Mouse (Mus musculus) embryonic fibroblast, embryonic 13.5 days (primary cell): ENCODE measurements around the gene Fam3b. TPM values are rescaled to one million over a fixed set of nuclear protein-coding genes. Genes with fewer than 3 reads are reported as not detected.

Experiments used
- H3K27ac ChIP-seq: 2 replicates; pipeline ENCODE4 v1.5.1; 2012; ENCODE audit warnings: low read length, control low read depth, inconsistent platforms; ENCODE audit not compliant: insufficient read depth
- H3K4me1 ChIP-seq: 2 replicates; pipeline ENCODE4 v1.6.1; 2011; ENCODE audit warnings: low read length; ENCODE audit not compliant: control insufficient read depth, insufficient read depth
- H3K4me3 ChIP-seq: 2 replicates; pipeline ENCODE4 v1.5.1; 2011; ENCODE audit warnings: mild to moderate bottlenecking, control low read depth, low read length; ENCODE audit not compliant: insufficient read depth
- CTCF ChIP-seq: IDR thresholded peaks from 2 replicates; pipeline ENCODE4 v1.5.1; 2011; ENCODE audit warnings: mild to moderate bottlenecking, control low read depth, low read length, moderate library complexity, borderline replicate concordance; ENCODE audit not compliant: insufficient read depth
- POLR2A ChIP-seq: IDR thresholded peaks from 2 replicates; pipeline ENCODE4 v1.6.1; 2011; ENCODE audit warnings: low read depth, mild to moderate bottlenecking, control low read depth, low read length, moderate library complexity
- polyA plus RNA-seq: library from polyadenylated mRNA; stranded (reverse); fragments of >200 nt; gene quantifications from 2 replicates; pipeline ENCODE4 v1.2.4, GENCODE M21; 2011; ENCODE audit warnings: low read depth; ENCODE audit not compliant: missing spikeins, insufficient read length

Gene Fam3b
- polyA plus RNA-seq, 1 experiment = not detected

- no peak overlapping the region for H3K4me3 ChIP-seq
- H3K4me1 ChIP-seq = no peaks in the 10 kb centered on the region
- TF ChIP-seq CTCF = no peak
- no peak for TF ChIP-seq POLR2A
- no peak overlapping the region for H3K27ac ChIP-seq
Measured at GRCm38 (mm10) chr16:97523024-97523423, 8.4 kb upstream of the Fam3b start.

DNA sequence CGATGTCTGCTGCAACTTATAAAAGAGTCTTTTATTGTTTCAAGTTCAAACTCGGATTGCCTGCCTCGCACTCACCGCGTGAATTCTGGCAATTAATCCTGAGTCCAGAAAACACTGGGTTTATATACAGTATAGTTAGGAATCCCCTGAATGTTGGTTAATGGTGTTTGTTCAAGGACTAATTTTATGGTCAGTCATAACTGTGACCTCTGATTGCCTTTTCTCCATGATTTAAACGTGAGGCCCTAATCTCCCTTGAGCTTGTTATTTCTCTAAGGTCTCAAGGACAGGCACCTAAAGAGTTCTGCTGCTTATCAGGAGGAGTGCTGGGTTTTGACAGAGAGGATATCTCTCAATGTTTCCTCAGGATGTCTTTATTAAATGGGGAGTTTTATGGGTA, 7.4 kb upstream of the Fam3b start:
- Histone ChIP-seq H3K27ac (no peak overlapping the region), H3K4me1 (no peaks in the 10 kb centered on the region), H3K4me3 (no peak overlapping the region)
- no peak for TF ChIP-seq CTCF
- TF ChIP-seq POLR2A = no peak

- TF ChIP-seq CTCF (no peak), POLR2A (no peak)
- Histone ChIP-seq H3K4me1 (no peaks in the 10 kb centered on the region; the same call in 1 of the 2 replicates), H3K27ac (no peak overlapping the region), H3K4me3 (no peak overlapping the region)
Measured at GRCm38 (mm10) chr16:97516341-97516740, 1.7 kb upstream of the Fam3b start.

DNA sequence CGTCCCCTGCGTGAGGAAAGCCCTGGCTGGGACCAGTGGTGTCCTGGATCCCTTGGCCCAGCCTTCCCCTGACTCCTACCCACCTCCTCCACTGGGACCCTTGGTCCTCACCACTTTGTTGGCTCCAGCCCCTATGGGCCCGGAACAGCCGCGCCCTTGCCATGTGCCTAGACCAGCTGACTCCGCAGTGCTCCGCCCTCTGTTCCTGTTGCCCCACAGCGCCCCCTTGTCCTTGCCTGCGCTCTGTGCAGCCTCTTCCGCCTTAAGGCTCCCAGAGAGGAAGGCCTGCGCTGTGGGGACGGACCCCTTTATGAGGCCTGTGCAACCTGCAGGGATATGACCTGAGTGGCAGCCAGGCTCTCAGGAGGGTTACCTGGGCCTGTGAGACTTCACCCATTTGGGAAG, 2.3 kb downstream of the Fam3b start:
- TF ChIP-seq CTCF = no peak
- TF ChIP-seq POLR2A = no peak
- Histone ChIP-seq H3K27ac (no peak overlapping the region), H3K4me3 (no peak overlapping the region), H3K4me1 (no peaks in the 10 kb centered on the region; the same call in 1 of the 2 replicates)

DNA sequence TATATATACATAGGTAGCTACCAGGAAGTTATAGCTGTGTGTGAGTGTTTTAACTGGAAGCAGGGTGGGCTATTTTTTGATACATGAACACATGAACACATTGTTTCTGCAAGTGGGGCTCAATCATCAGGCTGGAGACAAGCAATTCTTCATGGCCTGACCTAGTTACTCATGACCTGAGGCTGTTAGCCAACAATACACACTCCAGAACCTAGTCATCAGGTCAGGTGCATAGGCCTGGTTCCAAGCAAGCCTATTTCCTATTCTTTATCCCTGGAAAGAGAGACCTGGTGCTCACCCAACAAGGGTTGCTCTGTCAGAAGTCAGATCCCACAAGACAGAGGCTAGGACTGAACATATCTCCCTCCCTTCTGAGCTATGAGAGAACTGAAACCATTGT, 3.1 kb downstream of the Fam3b start:
- TF ChIP-seq CTCF = no peak
- no peak for TF ChIP-seq POLR2A
- no peak overlapping the region for H3K4me3 ChIP-seq
- no peak overlapping the region for H3K27ac ChIP-seq
- no peaks in the 10 kb centered on the region; the same call in 1 of the 2 replicates for H3K4me1 ChIP-seq

DNA sequence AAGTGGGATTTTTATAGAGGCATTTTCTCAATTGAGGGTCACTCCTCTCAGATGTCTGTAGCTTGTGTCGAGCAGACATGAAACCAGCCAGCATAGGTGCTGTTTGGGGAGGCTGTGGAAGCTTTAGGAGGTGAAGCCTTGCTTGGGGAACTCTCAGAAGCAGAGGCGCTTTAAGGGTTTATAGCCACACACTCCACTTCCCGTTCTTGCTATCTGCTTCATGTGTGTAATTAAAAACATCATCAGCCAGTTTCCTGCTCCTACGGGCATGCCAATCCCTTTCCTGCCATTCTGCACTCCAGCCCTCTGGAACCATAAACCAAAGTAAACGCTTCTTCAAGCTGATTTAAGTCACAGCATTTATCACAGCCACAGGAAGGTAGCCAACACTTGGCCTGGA, 3.8 kb downstream of the Fam3b start:
- no peak overlapping the region for H3K4me3 ChIP-seq
- no peak overlapping the region for H3K27ac ChIP-seq
- H3K4me1 ChIP-seq = no peaks in the 10 kb centered on the region; the same call in 1 of the 2 replicates
- TF ChIP-seq CTCF (no peak), POLR2A (no peak)

- no peaks in the 10 kb centered on the region for H3K4me1 ChIP-seq
- TF ChIP-seq CTCF = no peak
- no peak for TF ChIP-seq POLR2A
- no peak overlapping the region for H3K4me3 ChIP-seq
- H3K27ac ChIP-seq = no peak overlapping the region
Measured at GRCm38 (mm10) chr16:97507783-97508182, 6.8 kb downstream of the Fam3b start.

- Histone ChIP-seq H3K27ac (no peak overlapping the region), H3K4me1 (no peaks in the 10 kb centered on the region), H3K4me3 (no peak overlapping the region)
- no peak for TF ChIP-seq POLR2A
Measured at GRCm38 (mm10) chr16:97504793-97505192, 9.8 kb downstream of the Fam3b start.

- no peaks in the 10 kb centered on the region for H3K4me1 ChIP-seq
- no peak overlapping the region for H3K27ac ChIP-seq
- H3K4me3 ChIP-seq = no peak overlapping the region
- TF ChIP-seq POLR2A (no peak), CTCF (no peak)
Measured at GRCm38 (mm10) chr16:97503849-97504248, 10.8 kb downstream of the Fam3b start.

- H3K4me1 ChIP-seq = peaks cover 4% of the 10 kb centered on the region; the same call in 1 of the 2 replicates
- TF ChIP-seq CTCF (no peak), POLR2A (no peak)
- H3K27ac ChIP-seq = no peak overlapping the region
- H3K4me3 ChIP-seq = no peak overlapping the region
Measured at GRCm38 (mm10) chr16:97500901-97501300, 13.7 kb downstream of the Fam3b start.

- no peak overlapping the region for H3K4me3 ChIP-seq
- H3K27ac ChIP-seq = no peak overlapping the region
- peaks cover 4% of the 10 kb centered on the region; the same call in 1 of the 2 replicates for H3K4me1 ChIP-seq
- TF ChIP-seq POLR2A (no peak), CTCF (no peak)
Measured at GRCm38 (mm10) chr16:97499450-97499849, 15.2 kb downstream of the Fam3b start.
